Mouse (Mus musculus) erythroblast, embryonic 14.5 days (primary cell): ENCODE data around the gene Erc2. TPM values are rescaled to one million over a fixed set of nuclear protein-coding genes. Genes with fewer than 3 reads are reported as not detected.

Experiments used
- H3K27me3 ChIP-seq: 2 replicates; pipeline ENCODE4 v1.6.1; 2012; ENCODE audit warnings: inconsistent platforms; ENCODE audit not compliant: control insufficient read depth
- H3K36me3 ChIP-seq: 2 replicates; pipeline ENCODE4 v1.6.1; 2012; ENCODE audit warnings: mild to moderate bottlenecking, inconsistent platforms; ENCODE audit not compliant: control insufficient read depth
- H3K4me1 ChIP-seq: 2 replicates; pipeline ENCODE4 v1.6.1; 2012; ENCODE audit warnings: inconsistent platforms; ENCODE audit not compliant: control insufficient read depth
- H3K4me3 ChIP-seq: replicated peaks from 2 replicates; pipeline ENCODE3; 2012; ENCODE audit warnings: moderate library complexity, mild to moderate bottlenecking, inconsistent platforms
- H3K9me3 ChIP-seq: 2 replicates; pipeline ENCODE4 v1.6.1; 2012; ENCODE audit warnings: low read length, inconsistent platforms, mixed read lengths; ENCODE audit not compliant: control insufficient read depth
- GATA1 ChIP-seq: IDR thresholded peaks from 2 replicates; pipeline ENCODE4 v1.6.1; 2012; ENCODE audit warnings: low read length, inconsistent platforms, mixed read lengths
- TAL1 ChIP-seq: IDR thresholded peaks from 3 replicates; pipeline ENCODE4 v1.6.1; 2012; ENCODE audit warnings: low read length, inconsistent platforms, mixed read lengths
- polyA plus RNA-seq: library from polyadenylated mRNA; stranded (reverse); fragments of >175 nt; gene quantifications from 2 replicates; pipeline ENCODE4 v1.2.3, GENCODE M21; 2012

The Erc2 gene
- polyA plus RNA-seq, 1 experiment: not detected

DNA sequence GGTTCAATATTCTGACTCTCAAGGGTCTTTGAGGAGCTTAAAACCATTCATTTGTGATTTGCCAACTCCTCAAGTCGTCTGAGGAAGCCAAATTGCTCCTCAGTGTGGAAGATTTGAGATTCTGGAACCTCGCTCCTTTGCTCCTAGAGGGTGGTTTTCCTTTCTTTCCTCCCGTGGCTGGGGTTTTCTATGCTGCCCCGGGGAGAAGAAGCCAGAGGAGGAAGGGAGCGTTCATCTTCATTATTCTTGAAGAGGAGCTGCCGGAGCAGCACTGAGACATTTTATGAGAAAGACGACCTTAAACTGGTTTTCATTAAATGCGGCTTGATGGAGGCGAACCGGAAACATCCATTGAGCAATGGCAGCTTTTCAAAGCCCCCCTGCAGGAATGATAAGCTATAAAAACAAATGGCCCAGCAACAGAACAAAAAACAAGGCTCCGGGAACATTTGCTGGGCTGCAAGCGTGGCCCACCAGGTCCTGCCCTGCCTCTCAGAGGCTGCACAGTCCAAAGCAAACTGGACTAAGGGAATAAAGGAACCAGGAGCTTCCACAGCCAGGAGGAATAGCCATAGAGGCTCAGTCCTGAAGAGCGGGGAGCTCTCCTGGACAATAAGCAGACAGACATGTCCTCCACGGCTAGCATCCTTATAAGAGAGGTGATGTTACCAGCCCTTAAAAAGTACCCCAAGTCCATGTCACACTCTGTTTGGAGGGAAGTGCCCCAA, 819.2 kb downstream of the Erc2 start:
- no peaks in the 10 kb centered on the region for H3K4me1 ChIP-seq
- no peak for TF ChIP-seq TAL1
- TF ChIP-seq GATA1: no peak
- no peaks in the 10 kb centered on the region for H3K36me3 ChIP-seq
- no peak overlapping the region for H3K4me3 ChIP-seq
- no peaks in the 10 kb centered on the region for H3K27me3 ChIP-seq
- H3K9me3 ChIP-seq: no peaks in the 10 kb centered on the region

DNA sequence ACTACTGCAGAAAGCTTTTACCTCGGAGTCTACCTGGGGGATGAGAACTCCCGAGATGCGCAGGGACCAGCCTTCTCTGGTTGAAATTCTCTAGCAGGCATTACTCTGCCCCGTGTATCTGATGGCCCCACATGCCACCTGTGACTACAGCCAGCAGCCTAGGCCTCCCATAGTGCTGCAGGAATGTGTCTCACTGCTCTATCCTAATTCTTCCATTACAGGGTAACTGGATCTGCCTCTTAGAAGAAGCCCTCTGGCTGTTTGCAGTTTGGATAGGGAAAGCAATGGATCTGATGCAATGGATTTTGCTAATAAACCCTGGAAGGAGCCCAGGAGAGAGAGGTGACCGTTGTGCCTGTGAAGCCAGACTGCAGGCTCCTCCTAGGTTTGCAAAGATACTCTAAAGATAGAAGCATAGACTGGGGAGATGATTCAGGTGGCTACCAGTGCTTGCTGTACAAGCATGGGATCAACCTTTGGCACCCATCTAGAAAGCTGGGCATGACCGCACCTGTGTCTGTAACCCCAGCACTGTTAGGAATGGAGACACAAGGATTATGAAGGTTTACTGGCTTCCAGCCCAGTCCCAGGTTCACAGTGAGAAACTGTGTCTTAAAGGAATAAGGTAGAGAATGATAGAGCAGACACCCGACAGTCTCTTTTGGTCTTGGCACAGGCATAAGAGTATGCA, 821.2 kb downstream of the Erc2 start:
- TF ChIP-seq GATA1 (no peak), TAL1 (no peak)
- no peaks in the 10 kb centered on the region for H3K27me3 ChIP-seq

DNA sequence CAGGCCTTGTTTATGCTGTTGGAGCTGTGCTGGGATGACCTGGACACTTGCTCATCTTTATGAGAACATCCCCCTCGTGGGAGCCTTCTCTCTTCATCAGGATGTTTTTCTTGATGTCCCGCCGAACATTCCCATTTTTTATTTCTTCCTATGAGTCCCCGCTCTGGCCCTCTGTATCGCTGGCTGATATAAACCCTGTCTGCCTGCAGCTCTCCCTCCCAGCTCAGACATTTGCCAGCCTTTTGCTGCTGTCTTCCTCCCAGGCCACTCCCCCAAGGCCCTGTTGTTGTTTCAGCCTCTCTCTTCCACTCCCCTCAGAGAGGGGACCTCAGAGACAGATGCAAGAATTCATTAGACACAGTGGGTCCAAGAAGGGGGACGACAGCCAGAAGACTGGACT, 823.5 kb downstream of the Erc2 start:
- Histone ChIP-seq H3K4me3 (no peak overlapping the region), H3K36me3 (no peaks in the 10 kb centered on the region), H3K27me3 (no peaks in the 10 kb centered on the region), H3K9me3 (no peaks in the 10 kb centered on the region), H3K4me1 (no peaks in the 10 kb centered on the region)
- TF ChIP-seq GATA1 (no peak), TAL1 (no peak)

More for the DNA sequence above, 821.2 kb downstream of the Erc2 start:
- no peaks in the 10 kb centered on the region for H3K36me3 ChIP-seq
- H3K4me3 ChIP-seq: no peak overlapping the region
- H3K9me3 ChIP-seq: no peaks in the 10 kb centered on the region
- H3K4me1 ChIP-seq: no peaks in the 10 kb centered on the region

DNA sequence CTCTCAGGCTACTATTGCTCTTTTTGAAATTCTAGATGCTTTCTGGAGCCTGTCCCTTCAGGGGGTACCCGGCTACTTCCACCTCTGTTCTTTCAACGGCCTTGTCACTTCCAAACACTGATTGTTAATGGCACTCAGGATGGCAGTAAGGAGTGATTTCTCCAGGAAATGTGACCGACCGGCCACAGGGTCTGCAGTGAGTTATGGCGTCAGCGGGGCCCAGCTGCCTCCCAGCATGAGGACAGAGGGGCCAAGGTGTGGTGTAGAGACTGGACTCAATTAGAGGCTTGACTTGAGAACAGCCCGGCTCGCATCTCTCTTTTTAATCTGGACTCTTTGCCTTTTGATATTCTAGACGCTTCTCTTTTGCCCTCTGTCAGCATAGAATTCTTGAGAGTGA, 829.5 kb downstream of the Erc2 start:
- no peak overlapping the region for H3K4me3 ChIP-seq
- H3K27me3 ChIP-seq: no peaks in the 10 kb centered on the region
- TF ChIP-seq TAL1 (no peak), GATA1 (no peak)
- H3K4me1 ChIP-seq: no peaks in the 10 kb centered on the region
- no peaks in the 10 kb centered on the region for H3K9me3 ChIP-seq
- H3K36me3 ChIP-seq: no peaks in the 10 kb centered on the region

DNA sequence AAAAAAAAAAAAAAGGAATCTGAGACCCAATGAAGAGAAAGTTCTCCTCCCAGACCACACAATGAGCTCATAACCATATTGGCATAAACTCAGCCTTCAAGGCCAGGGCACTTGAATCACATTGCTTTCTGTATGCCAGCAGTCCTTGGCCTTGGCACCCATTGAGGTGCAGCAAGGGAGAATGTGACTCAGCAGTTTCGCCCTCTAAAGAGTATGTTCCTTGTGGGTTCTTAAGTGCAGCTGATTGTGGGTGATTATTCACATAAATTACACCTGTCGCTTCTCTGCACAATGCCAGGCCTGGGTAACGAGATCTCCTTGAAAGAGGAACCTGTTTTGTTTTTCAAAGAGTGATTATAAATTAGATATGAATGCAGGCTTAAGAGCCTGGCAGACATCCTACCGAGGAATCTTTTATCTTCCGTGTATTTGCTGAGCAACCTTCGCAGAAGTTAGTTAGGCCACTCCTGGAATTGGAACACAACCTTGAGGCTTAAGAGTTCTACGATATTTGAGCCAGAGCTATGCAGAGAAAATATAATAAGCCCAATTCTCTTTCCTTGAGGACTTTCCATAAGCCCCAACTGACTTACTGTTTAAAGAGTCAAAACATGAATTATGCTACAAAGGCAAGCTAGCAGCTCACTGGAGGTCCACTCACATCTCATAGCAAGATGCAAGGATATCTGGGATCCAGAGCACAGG, 834.3 kb downstream of the Erc2 start:
- H3K4me3 ChIP-seq: no peak overlapping the region
- no peaks in the 10 kb centered on the region for H3K27me3 ChIP-seq
- no peaks in the 10 kb centered on the region for H3K4me1 ChIP-seq
- H3K36me3 ChIP-seq: no peaks in the 10 kb centered on the region
- TF ChIP-seq TAL1 (no peak), GATA1 (no peak)
- no peaks in the 10 kb centered on the region for H3K9me3 ChIP-seq

DNA sequence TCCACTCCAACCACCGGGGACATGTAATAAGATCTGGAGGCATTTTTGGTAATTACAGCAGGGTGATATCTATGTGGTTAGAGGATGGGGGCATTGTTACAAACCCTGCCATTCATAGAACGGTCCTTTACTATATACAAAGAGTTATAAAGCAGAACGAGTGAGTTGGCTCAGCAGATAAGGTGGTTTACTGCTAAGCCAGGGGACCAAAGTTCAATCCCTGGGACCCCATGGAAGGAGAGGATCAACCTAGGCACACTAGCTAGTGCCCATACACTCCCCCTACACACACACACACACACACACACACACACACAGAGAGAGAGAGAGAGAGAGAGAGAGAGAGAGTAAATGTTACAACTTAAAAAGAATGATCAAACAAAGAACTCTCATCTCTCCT, 835.2 kb downstream of the Erc2 start:
- H3K4me1 ChIP-seq: no peaks in the 10 kb centered on the region
- no peaks in the 10 kb centered on the region for H3K27me3 ChIP-seq
- TF ChIP-seq TAL1 (no peak), GATA1 (no peak)

DNA sequence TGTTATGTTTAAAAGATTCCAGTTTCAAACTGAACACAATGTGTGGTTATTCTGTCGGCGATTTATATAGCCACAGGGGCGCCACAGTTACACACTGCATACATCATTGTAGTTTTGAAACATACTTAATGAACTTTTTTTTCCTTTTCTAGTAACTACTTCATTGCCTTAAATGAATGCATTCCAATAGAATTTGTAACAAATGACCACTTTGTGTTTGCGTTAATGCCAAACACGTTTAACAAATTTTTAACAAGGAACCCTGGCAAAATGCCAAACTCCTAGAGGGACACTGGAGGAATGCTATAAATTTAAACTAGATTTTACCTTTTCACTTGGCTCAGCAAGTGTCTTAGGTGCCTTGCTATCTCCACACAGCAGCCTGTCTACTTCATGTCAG, 845.7 kb downstream of the Erc2 start:
- no peaks in the 10 kb centered on the region for H3K9me3 ChIP-seq
- TF ChIP-seq GATA1 (no peak), TAL1 (no peak)
- H3K4me1 ChIP-seq: no peaks in the 10 kb centered on the region
- no peaks in the 10 kb centered on the region for H3K27me3 ChIP-seq
- H3K4me3 ChIP-seq: no peak overlapping the region
- no peaks in the 10 kb centered on the region for H3K36me3 ChIP-seq

More for the DNA sequence above, 835.2 kb downstream of the Erc2 start:
- no peak overlapping the region for H3K4me3 ChIP-seq
- H3K9me3 ChIP-seq: no peaks in the 10 kb centered on the region
- H3K36me3 ChIP-seq: no peaks in the 10 kb centered on the region

DNA sequence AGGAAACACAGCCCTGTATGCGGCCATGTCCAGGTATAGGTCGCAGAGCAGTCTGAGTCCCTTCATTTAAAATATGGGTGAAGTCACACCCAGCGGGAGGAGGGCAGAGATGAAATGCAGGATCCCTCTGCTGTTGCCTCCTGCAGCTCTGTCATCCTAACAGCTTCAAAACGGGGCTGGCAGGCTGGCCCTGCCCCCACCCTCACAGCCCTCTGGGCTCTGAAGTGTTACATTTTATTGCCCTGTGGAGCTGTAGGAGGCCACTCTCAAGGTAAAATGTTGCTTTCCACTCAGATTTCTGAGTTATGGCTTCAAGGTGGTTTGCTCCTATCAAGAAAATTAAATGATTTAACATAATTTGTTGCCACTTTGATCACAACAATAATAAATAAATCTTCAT, 847.5 kb downstream of the Erc2 start:
- no peak for TF ChIP-seq GATA1
- TF ChIP-seq TAL1: no peak
- Histone ChIP-seq H3K9me3 (no peaks in the 10 kb centered on the region), H3K4me3 (no peak overlapping the region), H3K36me3 (no peaks in the 10 kb centered on the region), H3K27me3 (no peaks in the 10 kb centered on the region), H3K4me1 (no peaks in the 10 kb centered on the region)

DNA sequence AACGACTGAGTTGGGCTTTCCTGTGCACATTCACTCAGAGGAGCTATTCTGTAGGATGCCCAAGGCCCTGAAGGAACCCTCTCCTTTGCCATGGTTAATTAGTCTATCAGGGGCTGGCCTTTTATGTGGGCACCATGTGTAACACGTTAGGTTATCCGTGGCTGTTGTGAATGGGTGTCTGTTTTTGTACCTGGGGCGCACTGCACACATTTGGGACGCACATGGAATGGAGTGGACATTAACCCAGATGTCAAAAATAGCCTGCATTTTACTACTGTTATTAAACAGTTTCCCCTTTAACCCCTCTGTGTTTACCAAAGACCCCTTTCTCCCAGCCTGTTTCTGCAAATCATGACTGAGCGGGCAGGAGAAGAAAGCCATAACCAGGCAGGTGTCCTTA, 848.0 kb downstream of the Erc2 start:
- no peak overlapping the region for H3K4me3 ChIP-seq
- no peak for TF ChIP-seq TAL1
- no peak for TF ChIP-seq GATA1
- no peaks in the 10 kb centered on the region for H3K4me1 ChIP-seq
- no peaks in the 10 kb centered on the region for H3K27me3 ChIP-seq
- H3K9me3 ChIP-seq: no peaks in the 10 kb centered on the region
- H3K36me3 ChIP-seq: no peaks in the 10 kb centered on the region
